Mouse (Mus musculus): ENCODE data around the gene Gnas.

DNA sequence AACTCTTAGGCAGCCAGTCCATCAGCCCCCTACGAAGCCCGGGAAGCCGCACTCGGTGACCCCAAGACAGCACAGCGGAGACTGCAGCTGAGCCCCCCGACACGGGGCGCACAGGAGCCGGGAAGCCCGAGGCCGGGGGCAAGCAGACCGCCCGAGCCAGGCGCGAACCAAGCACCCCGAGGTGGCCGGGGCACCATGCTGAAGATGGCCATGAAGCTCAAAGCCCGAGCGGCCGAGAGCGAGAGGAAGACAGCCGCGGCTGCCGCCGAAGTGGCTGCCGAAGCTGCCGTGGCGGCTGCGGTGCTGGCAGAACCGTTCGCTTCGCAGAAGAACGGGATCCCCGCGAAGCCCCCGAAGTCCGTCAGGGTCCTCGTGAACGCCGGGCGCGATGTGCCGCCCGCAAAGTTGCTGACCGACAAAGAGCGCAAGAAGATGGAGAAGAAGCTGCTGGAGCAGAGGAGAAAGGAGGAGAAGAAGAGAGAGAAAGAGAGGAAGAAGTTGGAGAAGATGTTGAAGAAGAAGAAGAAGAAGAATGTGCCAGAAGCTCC, 44.3 kb downstream of the Gnas start:
- TF ChIP-seq POLR2A (IDR thresholded peaks at IDR 0.05; ENCODE audit: extremely low read depth, insufficient read depth, low read length): no peak
- TF ChIP-seq CTCF (IDR thresholded peaks at IDR 0.05; ENCODE audit: low read depth, low read length): no peak
